Mouse (Mus musculus): ENCODE measurements at regions not wholly inside any gene's neighbourhood (a gene's known extent, or its start where the extent isn't known, plus 50 kb on each side); places are given as distances from the start of the nearest gene placed in this dataset.
"Not testable (repeated sequence)": the region's sequence is repeated elsewhere in the genome, so short reads cannot be mapped to it uniquely, and the experiment has no call there.

GRCm38 (mm10) chr8:55406903-55407302 is 452.3 kb downstream of the Gpm6a start:
- not testable (repeated sequence) for TF ChIP-seq CTCF (IDR thresholded peaks at IDR 0.05; ENCODE audit: low read depth, low read length); POLR2A (IDR thresholded peaks at IDR 0.05; ENCODE audit: extremely low read depth, insufficient read depth, low read length)

Data from liver, adult 2 months (tissue).